Mouse (Mus musculus) testis, adult 2 months (tissue): ENCODE results near the gene Lurap1. TPM values are rescaled to one million over a fixed set of nuclear protein-coding genes. Genes with fewer than 3 reads are reported as not detected.

Experiments
- H3K27ac ChIP-seq: fragments of 200-500 bp; 2 replicates; pipeline ENCODE4 v1.5.1; 2012; ENCODE audit warnings: low read depth, low read length; ENCODE audit not compliant: control insufficient read depth, insufficient read depth
- H3K27me3 ChIP-seq: fragments of 200-500 bp; 2 replicates; pipeline ENCODE4 v1.6.1; 2012; ENCODE audit warnings: mild to moderate bottlenecking, low read length, moderate library complexity; ENCODE audit not compliant: control insufficient read depth, insufficient read depth
- H3K36me3 ChIP-seq: fragments of 200-500 bp; 2 replicates; pipeline ENCODE4 v1.6.1; 2012; ENCODE audit warnings: mild to moderate bottlenecking, low read length; ENCODE audit not compliant: control insufficient read depth, insufficient read depth
- H3K4me1 ChIP-seq: fragments of 200-500 bp; 2 replicates; pipeline ENCODE4 v1.6.1; 2012; ENCODE audit warnings: low read length; ENCODE audit not compliant: control insufficient read depth, insufficient read depth
- H3K4me3 ChIP-seq: fragments of 200-500 bp; 2 replicates; pipeline ENCODE4 v1.5.1; 2012; ENCODE audit warnings: low read depth, mild to moderate bottlenecking, low read length, moderate library complexity, mixed read lengths; ENCODE audit not compliant: control insufficient read depth
- CTCF ChIP-seq: fragments of 200-500 bp; IDR thresholded peaks from 2 replicates; pipeline ENCODE4 v1.5.1; 2012; ENCODE audit warnings: low read depth, mild to moderate bottlenecking, inconsistent platforms, low read length, moderate library complexity; ENCODE audit not compliant: control insufficient read depth, insufficient read depth, insufficient replicate concordance
- POLR2A ChIP-seq: fragments of 200-500 bp; IDR thresholded peaks from 2 replicates; pipeline ENCODE4 v1.6.1; 2012; ENCODE audit warnings: low read depth, mild to moderate bottlenecking, inconsistent platforms, low read length, moderate library complexity; ENCODE audit not compliant: control insufficient read depth
- polyA plus RNA-seq: library from polyadenylated mRNA; depleted of rRNA; stranded (reverse); fragments of >200 nt; gene quantifications from 2 replicates; pipeline ENCODE4 v1.2.3, GENCODE M21; 2012

The Lurap1 gene
- polyA plus RNA-seq, 1 experiment, result 30.3 TPM

GRCm38 (mm10) chr4:116168617-116169352 lies 17.6 kb upstream of the Lurap1 start:
- no peaks in the 10 kb centered on the region for H3K36me3 ChIP-seq
- no peaks in the 10 kb centered on the region for H3K4me1 ChIP-seq
- no peak overlapping the region for H3K4me3 ChIP-seq
- no peaks in the 10 kb centered on the region for H3K27me3 ChIP-seq
- no peak for TF ChIP-seq POLR2A
- TF ChIP-seq CTCF, result no peak
- H3K27ac ChIP-seq, result no peak overlapping the region

- Histone ChIP-seq H3K4me1 (no peaks in the 10 kb centered on the region), H3K4me3 (no peak within 1 kb of the TSS), H3K27me3 (no peaks in the 10 kb centered on the region), H3K27ac (no peak within 1 kb of the TSS), H3K36me3 (no peaks in the 10 kb centered on the region)
- TF ChIP-seq CTCF, result no peak
- no peak for TF ChIP-seq POLR2A
These were observed 16.3 kb upstream of the Lurap1 start, which contains the start of gene Tspan1 for GRCm38 (mm10) chr4:116167404-116167803. Gene Tspan1, minus strand, starts transcription at chr4:116167601.

GRCm38 (mm10) chr4:116165708-116166407 lies 14.7 kb upstream of the Lurap1 start:
- H3K27me3 ChIP-seq, result no peaks in the 10 kb centered on the region
- no peaks in the 10 kb centered on the region for H3K36me3 ChIP-seq
- TF ChIP-seq POLR2A, result no peak
- no peak for TF ChIP-seq CTCF
- no peak overlapping the region for H3K27ac ChIP-seq
- H3K4me1 ChIP-seq, result no peaks in the 10 kb centered on the region
- H3K4me3 ChIP-seq, result no peak overlapping the region

- H3K4me3 ChIP-seq, result no peak overlapping the region
- H3K36me3 ChIP-seq, result no peaks in the 10 kb centered on the region
- no peak overlapping the region for H3K27ac ChIP-seq
- H3K4me1 ChIP-seq, result no peaks in the 10 kb centered on the region
- TF ChIP-seq CTCF (no peak), POLR2A (no peak)
- no peaks in the 10 kb centered on the region for H3K27me3 ChIP-seq
These were observed 13.8 kb upstream of the Lurap1 start for GRCm38 (mm10) chr4:116164759-116165554.

GRCm38 (mm10) chr4:116162142-116162541 lies 11.0 kb upstream of the Lurap1 start:
- no peaks in the 10 kb centered on the region for H3K27me3 ChIP-seq
- H3K4me3 ChIP-seq, result no peak overlapping the region
- H3K27ac ChIP-seq, result no peak overlapping the region
- TF ChIP-seq POLR2A (no peak), CTCF (no peak)
- H3K4me1 ChIP-seq, result no peaks in the 10 kb centered on the region
- peaks cover 1% of the 10 kb centered on the region for H3K36me3 ChIP-seq

- Histone ChIP-seq H3K4me3 (no peak overlapping the region), H3K27me3 (no peaks in the 10 kb centered on the region), H3K4me1 (no peaks in the 10 kb centered on the region), H3K36me3 (peaks cover 1% of the 10 kb centered on the region), H3K27ac (peak overlapping the region; percentile 67)
- no peak for TF ChIP-seq POLR2A
- no peak for TF ChIP-seq CTCF
These were observed 9.6 kb upstream of the Lurap1 start for GRCm38 (mm10) chr4:116160769-116161168.

GRCm38 (mm10) chr4:116159912-116160311 lies 8.8 kb upstream of the Lurap1 start:
- Histone ChIP-seq H3K36me3 (peaks cover 1% of the 10 kb centered on the region), H3K27ac (peak overlapping the region; percentile 26; the same call in 1 of the 2 replicates), H3K4me3 (no peak overlapping the region), H3K4me1 (no peaks in the 10 kb centered on the region), H3K27me3 (no peaks in the 10 kb centered on the region)
- TF ChIP-seq CTCF, result 0 out of 2 replicates have a peak, but pooled peaks have one; percentile 1
- no peak for TF ChIP-seq POLR2A
